Mouse (Mus musculus) heart, embryonic 11.5 days (tissue): Measurements from ENCODE around the gene Gm20517. TPM values are rescaled to one million over a fixed set of nuclear protein-coding genes. Genes with fewer than 3 reads are reported as not detected.

Experiments used
- ATAC-seq: fragments of 200-750 bp; cut with Nextera tagmentation; replicated peaks from 2 replicates; pipeline ENCODE4 v1.8.0; 2017; ENCODE audit warnings: moderate library complexity; ENCODE audit not compliant: insufficient number of reproducible peaks, low FRiP score, low TSS enrichment
- H3K27ac ChIP-seq: fragments of 300-500 bp; sonication (generic); 2 replicates; pipeline ENCODE4 v1.5.1; 2014; ENCODE audit warnings: mild to moderate bottlenecking, low read depth, low read length
- H3K27me3 ChIP-seq: fragments of 300-500 bp; sonication (generic); 2 replicates; pipeline ENCODE4 v1.6.1; 2014; ENCODE audit warnings: mild to moderate bottlenecking, low read length, mixed read lengths; ENCODE audit not compliant: control insufficient read depth, insufficient read depth
- H3K36me3 ChIP-seq: fragments of 300-500 bp; sonication (generic); 2 replicates; pipeline ENCODE4 v1.6.1; 2014; ENCODE audit warnings: mild to moderate bottlenecking, low read length, moderate library complexity, mixed read lengths; ENCODE audit not compliant: control insufficient read depth, insufficient read depth
- H3K4me1 ChIP-seq: fragments of 300-500 bp; sonication (generic); 2 replicates; pipeline ENCODE4 v1.6.1; 2014; ENCODE audit warnings: low read length; ENCODE audit not compliant: control insufficient read depth, insufficient read depth
- H3K4me2 ChIP-seq: fragments of 300-500 bp; sonication (generic); 2 replicates; pipeline ENCODE4 v1.6.1; 2014; ENCODE audit warnings: mild to moderate bottlenecking, moderate library complexity
- H3K4me3 ChIP-seq: fragments of 300-500 bp; sonication (generic); 2 replicates; pipeline ENCODE4 v1.5.1; 2014; ENCODE audit warnings: low read depth, low read length
- H3K9ac ChIP-seq: fragments of 300-500 bp; sonication (generic); 2 replicates; pipeline ENCODE4 v1.6.1; 2014; ENCODE audit warnings: mild to moderate bottlenecking, low read depth, low read length, moderate library complexity
- H3K9me3 ChIP-seq: fragments of 300-500 bp; sonication (generic); replicated peaks from 2 replicates; pipeline ENCODE4 v1.6.1; 2016; ENCODE audit warnings: low read length; ENCODE audit not compliant: control insufficient read depth
- WGBS: fragments of 180-500 bp; shearing (Covaris S2); extraction: QIAGEN DNeasy Blood & Tissue Kit; methylation state at CpG from one replicate; pipeline ENCODE4 v1.1.7; 2014; ENCODE audit not compliant: insufficient replicate concordance; 5-methylcytosine and 5-hydroxymethylcytosine counted together
- polyA plus RNA-seq: library from polyadenylated mRNA; unstranded; fragments of >200 nt; fragmentation: Nextera tagmentation; extraction: Ambion mirVana; gene quantifications from 2 replicates; pipeline ENCODE4 v1.2.1, GENCODE M21; 2014

The Gm20517 gene
- polyA plus RNA-seq, 1 experiment from 2014 or later: 1.6 TPM

DNA sequence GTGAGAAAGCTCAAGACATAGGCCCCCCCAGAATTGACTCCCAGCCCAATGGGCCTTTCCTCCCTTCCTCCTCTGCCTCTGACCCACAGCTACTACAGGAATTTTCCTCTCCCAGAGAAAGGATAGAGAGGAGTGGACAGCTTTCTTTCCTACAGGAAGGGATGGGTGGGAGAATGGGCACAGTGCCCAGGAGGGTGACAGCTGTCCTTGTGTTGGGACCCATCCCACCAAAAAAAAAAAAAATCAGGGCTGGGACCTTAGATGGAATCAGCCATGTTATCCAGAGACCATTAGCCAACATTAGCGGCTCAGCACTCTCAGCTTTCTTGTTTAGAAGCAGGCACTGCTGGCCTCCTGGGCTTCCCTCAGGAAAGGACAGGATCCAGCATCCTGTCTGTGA, 94.8 kb downstream of the Gm20517 start:
- no peaks in the 10 kb centered on the region for H3K36me3 ChIP-seq
- peaks cover 19% of the 10 kb centered on the region for H3K27me3 ChIP-seq
- no peak overlapping the region for H3K4me2 ChIP-seq
- no peak overlapping the region for H3K9ac ChIP-seq
- peaks cover 8% of the 10 kb centered on the region for H3K4me1 ChIP-seq
- WGBS: 44% methylated on average over 1 of the region's 1 CpGs
- no peak for ATAC-seq
- H3K4me3 ChIP-seq: no peak overlapping the region
- no peak overlapping the region for H3K27ac ChIP-seq
- no peaks in the 10 kb centered on the region for H3K9me3 ChIP-seq

GRCm38 (mm10) chr17:47707961-47708360, 96.6 kb downstream of the Gm20517 start:
- no peak overlapping the region for H3K4me2 ChIP-seq
- no peak overlapping the region for H3K9ac ChIP-seq
- H3K27me3 ChIP-seq: peaks cover 8% of the 10 kb centered on the region
- H3K27ac ChIP-seq: no peak overlapping the region
- WGBS: 79% methylated on average over 3 of the region's 3 CpGs
- no peak overlapping the region for H3K4me3 ChIP-seq
- ATAC-seq: no peak
- H3K9me3 ChIP-seq: no peaks in the 10 kb centered on the region
- H3K4me1 ChIP-seq: peaks cover 6% of the 10 kb centered on the region
- H3K36me3 ChIP-seq: no peaks in the 10 kb centered on the region

DNA sequence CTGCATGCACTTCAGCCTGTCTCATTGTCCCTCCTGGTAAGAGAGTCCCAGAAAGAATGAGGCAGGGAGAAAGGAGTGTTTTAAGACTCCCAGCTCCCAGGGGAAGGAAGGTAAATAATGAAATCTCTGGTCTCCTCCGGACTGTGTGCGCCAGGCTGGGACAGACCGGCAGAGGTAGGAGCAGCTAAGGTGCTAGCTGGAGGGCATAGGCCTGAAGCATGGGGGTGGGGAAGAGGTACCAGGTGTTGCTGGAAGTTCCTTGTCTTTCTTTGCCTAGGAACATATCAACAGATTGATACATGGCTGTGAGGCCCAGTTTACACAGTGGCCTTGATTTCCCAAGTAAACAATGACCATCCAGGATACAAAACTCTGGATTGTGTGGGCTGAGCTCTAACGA, 97.6 kb downstream of the Gm20517 start:
- no peaks in the 10 kb centered on the region for H3K36me3 ChIP-seq
- peaks cover 6% of the 10 kb centered on the region for H3K4me1 ChIP-seq
- 63% methylated on average over 4 of the region's 4 CpGs for WGBS
- H3K9ac ChIP-seq: no peak overlapping the region
- H3K9me3 ChIP-seq: no peaks in the 10 kb centered on the region
- no peak overlapping the region for H3K4me2 ChIP-seq
- no peak overlapping the region for H3K27ac ChIP-seq
- H3K4me3 ChIP-seq: no peak overlapping the region
- peaks cover 2% of the 10 kb centered on the region; the same call in 1 of the 2 replicates for H3K27me3 ChIP-seq
- ATAC-seq: no peak

DNA sequence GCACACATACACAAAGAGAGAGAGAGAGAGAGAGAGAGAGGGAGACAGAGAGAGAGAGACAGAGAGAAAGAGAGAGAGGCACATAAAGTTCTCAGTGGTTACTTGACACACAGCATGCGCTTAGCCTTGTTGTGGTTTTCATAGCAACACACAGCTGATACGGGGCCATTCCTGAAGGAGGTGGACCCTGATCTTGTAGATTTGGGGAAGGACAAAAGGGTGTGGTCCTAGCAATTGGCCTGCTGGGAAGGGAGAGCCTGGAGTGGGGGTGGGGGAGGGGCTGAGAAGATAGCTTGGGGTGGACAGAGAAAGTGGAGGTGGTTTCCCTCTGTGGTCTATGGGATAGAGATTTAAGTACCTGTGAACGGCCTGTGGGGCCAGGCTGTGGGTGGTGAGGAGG, 98.6 kb downstream of the Gm20517 start:
- no peak for ATAC-seq
- no peak overlapping the region for H3K4me2 ChIP-seq

DNA sequence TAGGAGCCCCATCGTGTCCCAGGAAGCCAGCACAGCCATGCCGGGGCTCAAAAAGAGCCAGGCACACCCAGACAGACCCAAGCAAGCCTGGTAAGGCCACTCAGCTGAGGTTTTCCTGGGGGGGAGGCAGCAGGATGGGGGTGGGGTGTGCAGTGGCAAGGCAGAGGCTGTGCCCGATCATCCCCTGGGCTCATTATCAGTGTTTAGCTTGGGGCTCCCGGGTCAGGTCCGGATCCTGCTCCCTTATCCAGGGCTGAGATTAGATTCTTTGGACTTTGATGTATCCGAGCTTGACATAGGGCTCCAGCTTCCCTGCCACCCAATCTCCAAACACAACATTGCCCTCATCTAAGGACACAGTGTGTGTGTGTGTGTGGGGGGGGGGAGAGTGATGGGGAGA, 100.5 kb downstream of the Gm20517 start:
- 0 out of 2 replicates have a peak, but pooled peaks cover 2% of the 10 kb centered on the region for H3K27me3 ChIP-seq
- no peaks in the 10 kb centered on the region for H3K36me3 ChIP-seq
- peaks cover 6% of the 10 kb centered on the region for H3K4me1 ChIP-seq
- ATAC-seq: no peak
- no peak overlapping the region for H3K27ac ChIP-seq
- no peaks in the 10 kb centered on the region for H3K9me3 ChIP-seq
- WGBS: 14% methylated on average over 6 of the region's 6 CpGs
- H3K9ac ChIP-seq: no peak overlapping the region; the same call in 1 of the 2 replicates
- no peak overlapping the region for H3K4me3 ChIP-seq
- H3K4me2 ChIP-seq: no peak overlapping the region

More for the DNA sequence above, 98.6 kb downstream of the Gm20517 start:
- H3K9ac ChIP-seq: no peak overlapping the region
- WGBS: 46% methylated on average over 3 of the region's 3 CpGs
- H3K4me1 ChIP-seq: peaks cover 6% of the 10 kb centered on the region
- 0 out of 2 replicates have a peak, but pooled peaks cover 2% of the 10 kb centered on the region for H3K27me3 ChIP-seq
- no peaks in the 10 kb centered on the region for H3K36me3 ChIP-seq
- no peaks in the 10 kb centered on the region for H3K9me3 ChIP-seq
- no peak overlapping the region for H3K27ac ChIP-seq
- H3K4me3 ChIP-seq: no peak overlapping the region

- ATAC-seq: no peak
- Histone ChIP-seq H3K4me2 (no peak overlapping the region), H3K4me1 (peaks cover 6% of the 10 kb centered on the region), H3K4me3 (no peak overlapping the region), H3K36me3 (no peaks in the 10 kb centered on the region), H3K27me3 (0 out of 2 replicates have a peak, but pooled peaks cover 2% of the 10 kb centered on the region), H3K27ac (no peak overlapping the region), H3K9ac (no peak overlapping the region), H3K9me3 (no peaks in the 10 kb centered on the region)
- 48% methylated on average over 15 of the region's 22 CpGs for WGBS
Observed at GRCm38 (mm10) chr17:47712889-47713571, 101.6 kb downstream of the Gm20517 start.

GRCm38 (mm10) chr17:47715037-47715436, 103.6 kb downstream of the Gm20517 start:
- Histone ChIP-seq H3K4me1 (peaks cover 6% of the 10 kb centered on the region), H3K27me3 (no peaks in the 10 kb centered on the region), H3K4me3 (no peak overlapping the region), H3K27ac (no peak overlapping the region), H3K4me2 (no peak overlapping the region), H3K36me3 (no peaks in the 10 kb centered on the region), H3K9ac (no peak overlapping the region), H3K9me3 (no peaks in the 10 kb centered on the region)
- ATAC-seq: no peak
- 57% methylated on average over 3 of the region's 3 CpGs for WGBS

DNA sequence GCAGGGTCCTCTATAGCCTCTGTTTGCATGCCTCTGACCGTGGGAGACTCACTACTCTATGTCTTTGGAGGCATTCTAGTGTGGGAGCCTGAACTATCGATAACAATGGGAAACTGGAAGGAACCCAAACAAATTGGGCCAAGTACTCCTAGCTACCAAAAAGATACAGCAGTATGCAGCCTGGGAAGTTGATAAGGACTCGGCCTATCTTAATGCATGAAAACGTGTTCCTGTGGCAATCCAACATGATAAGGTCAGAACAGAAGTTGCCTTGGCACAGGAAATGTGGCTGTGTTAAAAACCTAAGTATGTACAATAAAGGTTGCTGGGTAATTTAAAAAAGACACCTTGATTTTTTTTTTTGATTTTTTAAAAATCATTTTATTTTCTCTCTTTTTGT, 109.8 kb downstream of the Gm20517 start:
- Histone ChIP-seq H3K4me2 (no peak overlapping the region), H3K4me3 (no peak overlapping the region), H3K9ac (no peak overlapping the region), H3K9me3 (no peaks in the 10 kb centered on the region), H3K27me3 (0 out of 2 replicates have a peak, but pooled peaks cover 1% of the 10 kb centered on the region), H3K36me3 (no peaks in the 10 kb centered on the region), H3K27ac (no peak overlapping the region), H3K4me1 (0 out of 2 replicates have a peak, but pooled peaks cover 2% of the 10 kb centered on the region)
- 37% methylated on average over 4 of the region's 4 CpGs for WGBS
- no peak for ATAC-seq

- no peak for ATAC-seq
- Histone ChIP-seq H3K27me3 (0 out of 2 replicates have a peak, but pooled peaks cover 3% of the 10 kb centered on the region), H3K4me2 (no peak within 1 kb of the TSS), H3K36me3 (no peaks in the 10 kb centered on the region), H3K4me3 (no peak within 1 kb of the TSS), H3K4me1 (no peaks in the 10 kb centered on the region), H3K9me3 (no peaks in the 10 kb centered on the region), H3K9ac (no peak within 1 kb of the TSS), H3K27ac (no peak within 1 kb of the TSS)
- WGBS: 65% methylated on average over 11 of the region's 11 CpGs
Observed at GRCm38 (mm10) chr17:47726566-47726965, 115.2 kb downstream of the Gm20517 start, which contains the start of gene Pgc. Gene Pgc, plus strand, starts transcription at chr17:47726842.
